Mouse (Mus musculus): ENCODE data around the gene Lrrc18. TPM values are rescaled to one million over a fixed set of nuclear protein-coding genes. Genes with fewer than 3 reads are reported as not detected.

Gene Lrrc18
- polyA plus RNA-seq, 1 experiment from 2014 or later: 0.17 TPM

GRCm38 (mm10) chr14:33058881-33059660 is 67.9 kb downstream of the Lrrc18 start:
- WGBS: 81% methylated on average over 7 of the region's 7 CpGs
- no peak overlapping the region for H3K27ac ChIP-seq (replicated peaks)

GRCm38 (mm10) chr14:33062996-33063395 is 71.8 kb downstream of the Lrrc18 start:
- Histone ChIP-seq H3K9ac (no peak overlapping the region), H3K4me3 (no peak overlapping the region)
- no peak for ATAC-seq (ENCODE audit: extremely low read depth, insufficient number of reproducible peaks, low FRiP score, low TSS enrichment)

More at GRCm38 (mm10) chr14:33058881-33059660, 67.9 kb downstream of the Lrrc18 start:
- Histone ChIP-seq H3K4me1 (peaks cover 6% of the 10 kb centered on the region), H3K4me3 (no peak overlapping the region), H3K9me3 (no peaks in the 10 kb centered on the region), H3K27me3 (replicated peaks) (peaks cover 3% of the 10 kb centered on the region; the same call in 1 of the 2 replicates), H3K4me2 (no peak overlapping the region), H3K36me3 (no peaks in the 10 kb centered on the region), H3K9ac (no peak overlapping the region)
- ATAC-seq (ENCODE audit: extremely low read depth, insufficient number of reproducible peaks, low FRiP score, low TSS enrichment): no peak

More at GRCm38 (mm10) chr14:33062996-33063395, 71.8 kb downstream of the Lrrc18 start:
- Histone ChIP-seq H3K9me3 (no peaks in the 10 kb centered on the region), H3K36me3 (no peaks in the 10 kb centered on the region), H3K27ac (replicated peaks) (no peak overlapping the region), H3K4me1 (no peaks in the 10 kb centered on the region), H3K27me3 (replicated peaks) (peaks cover 3% of the 10 kb centered on the region; the same call in 1 of the 2 replicates), H3K4me2 (no peak overlapping the region)
- WGBS: 76% methylated on average over 5 of the region's 5 CpGs

Other genes with a start within 250 kb of the Lrrc18 start
- gene Tmem273, start 205.4 kb upstream of the Lrrc18 start, polyA plus RNA-seq (2015; fragmentation: Nextera tagmentation; extraction: Ambion mirVana): 0.76 and 1.0 TPM in 2 replicates
- gene Fam170b, start 157.4 kb upstream of the Lrrc18 start, polyA plus RNA-seq (2015; fragmentation: Nextera tagmentation; extraction: Ambion mirVana): 0.08 and 0.20 TPM in 2 replicates
- 15.8 and 16.1 TPM in 2 replicates for gene Vstm4, start 134.6 kb upstream of the Lrrc18 start, polyA plus RNA-seq (2015; fragmentation: Nextera tagmentation; extraction: Ambion mirVana)
- gene Wdfy4, start 194.1 kb downstream of the Lrrc18 start, polyA plus RNA-seq (2015; fragmentation: Nextera tagmentation; extraction: Ambion mirVana): 0.14 and 0.31 TPM in 2 replicates
- 3.2 and 4.0 TPM in 2 replicates for gene Arhgap22, start 222.6 kb downstream of the Lrrc18 start, polyA plus RNA-seq (2015; fragmentation: Nextera tagmentation; extraction: Ambion mirVana)